Mouse (Mus musculus) C2C12 (cell line): ENCODE results near the gene Hfe.

Experiments used
- CEBPB ChIP-seq: IDR thresholded peaks from one replicate; pipeline ENCODE4 v1.6.1; 2011; ENCODE audit warnings: low read depth, mild to moderate bottlenecking, control low read depth, moderate library complexity
- CTCF ChIP-seq: IDR thresholded peaks from one replicate; pipeline ENCODE4 v1.5.1; 2011; ENCODE audit not compliant: control insufficient read depth, insufficient read depth, insufficient read length
- FOSL1 ChIP-seq: IDR thresholded peaks from one replicate; pipeline ENCODE4 v1.8.0; 2011; ENCODE audit warnings: mild to moderate bottlenecking, low read length; ENCODE audit not compliant: poor library complexity, insufficient read depth, severe bottlenecking
- MAX ChIP-seq: IDR thresholded peaks from one replicate; pipeline ENCODE4 v1.6.1; 2011; ENCODE audit warnings: mild to moderate bottlenecking, control low read depth
- MYOG ChIP-seq: IDR thresholded peaks from one replicate; pipeline ENCODE4 v1.6.1; 2011; ENCODE audit not compliant: control insufficient read depth, insufficient read length; ENCODE audit errors: extremely low read depth
- USF1 ChIP-seq: IDR thresholded peaks from one replicate; pipeline ENCODE4 v1.6.1; 2011; ENCODE audit warnings: low read depth, mild to moderate bottlenecking, control low read depth, moderate library complexity

DNA sequence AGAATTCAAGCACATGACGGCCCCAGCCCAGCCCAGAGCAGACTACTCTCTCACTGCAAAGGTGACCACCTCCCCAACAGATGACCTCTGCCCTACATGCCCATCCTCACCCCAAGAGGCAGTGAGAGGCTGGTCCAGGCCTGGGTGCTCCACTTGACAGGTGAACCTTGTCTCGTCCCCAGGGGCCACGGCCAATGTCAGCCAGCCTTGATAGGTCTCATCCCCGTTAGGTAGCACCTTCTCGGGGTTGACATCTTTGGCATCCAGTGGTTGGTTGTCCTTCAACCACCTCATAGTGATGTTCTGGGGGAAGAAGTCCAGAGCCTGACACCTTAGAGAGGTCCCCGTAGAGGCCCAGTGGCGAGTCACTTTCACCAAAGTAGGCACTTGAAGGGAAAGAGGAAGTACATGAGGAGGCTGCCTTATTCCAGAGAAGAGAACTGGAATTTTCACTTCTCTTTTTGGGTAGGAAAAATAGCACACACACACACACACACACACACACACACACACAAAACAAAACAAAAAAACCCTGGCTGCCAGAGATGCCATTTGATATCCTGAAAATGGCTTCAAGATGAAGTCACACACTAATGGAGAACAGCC is 4.8 kb downstream of the Hfe start:
- no peak for TF ChIP-seq CEBPB
- TF ChIP-seq CTCF: no peak
- no peak for TF ChIP-seq FOSL1
- no peak for TF ChIP-seq MAX
- TF ChIP-seq USF1: no peak
- no peak for TF ChIP-seq MYOG
